Mouse (Mus musculus): Measurements from ENCODE around the gene Ttc5. TPM values are rescaled to one million over a fixed set of nuclear protein-coding genes. Genes with fewer than 3 reads are reported as not detected.

The Ttc5 gene
- polyA plus RNA-seq (2017; shearing (Covaris generic)) = 65.3 TPM

DNA sequence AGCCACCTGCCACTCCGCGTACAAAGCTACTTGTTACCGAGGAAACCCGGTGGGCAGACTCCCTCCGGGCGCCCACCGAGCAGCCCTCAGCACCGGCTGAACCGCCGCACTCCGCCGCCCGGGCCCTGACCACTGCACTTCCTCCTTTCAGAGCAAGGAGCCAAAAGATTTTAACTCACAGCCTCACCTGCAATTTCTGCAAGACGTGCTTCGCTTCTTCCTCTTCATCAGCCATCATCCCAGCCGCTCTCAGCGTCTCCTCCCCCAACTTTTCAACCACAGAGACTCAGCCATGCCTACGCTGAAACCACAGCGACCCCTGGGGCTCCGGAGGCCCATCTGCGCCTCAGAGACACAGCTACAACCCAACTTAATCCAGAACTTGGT, at the start of gene Ttc5:
Gene Ttc5 (minus strand): TSS at position 269 of the 387 bp plus-strand sequence.

DNA sequence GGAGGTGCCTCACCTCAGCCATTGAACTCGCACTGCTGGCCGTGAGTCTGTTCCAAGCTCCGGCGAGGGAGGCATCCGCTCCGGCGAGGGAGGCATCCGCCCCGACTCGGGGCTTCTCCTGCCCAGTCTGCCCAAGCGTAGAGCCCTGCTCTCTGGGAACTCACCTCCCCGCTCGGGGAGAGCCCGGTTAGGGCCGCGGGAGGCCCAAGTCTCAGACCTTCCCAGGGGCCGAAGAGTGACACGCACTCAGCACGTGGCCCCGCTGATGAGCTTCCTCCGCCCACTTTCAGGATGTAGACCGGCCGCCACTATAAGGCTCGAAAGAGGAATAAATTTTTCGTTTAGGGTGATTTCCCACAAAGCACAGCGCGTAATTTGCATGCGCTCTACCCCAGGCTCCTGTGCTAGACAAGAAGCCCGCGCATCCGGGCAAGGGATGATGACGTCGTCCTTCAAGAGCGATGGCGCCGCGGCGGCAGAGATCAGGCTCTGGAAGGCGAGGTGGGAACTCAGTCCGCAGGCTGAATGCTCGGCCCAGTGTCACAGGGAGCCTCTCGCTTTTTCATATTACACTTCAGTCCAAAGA, 22.3 kb upstream of the Ttc5 start, which contains the start of the genes Ccnb1ip1 and Parp2:
Gene Ccnb1ip1 (minus strand): TSS at position 246 of the 586 bp plus-strand sequence.
Gene Parp2 (plus strand): TSS at position 355 of the 586 bp plus-strand sequence.

DNA sequence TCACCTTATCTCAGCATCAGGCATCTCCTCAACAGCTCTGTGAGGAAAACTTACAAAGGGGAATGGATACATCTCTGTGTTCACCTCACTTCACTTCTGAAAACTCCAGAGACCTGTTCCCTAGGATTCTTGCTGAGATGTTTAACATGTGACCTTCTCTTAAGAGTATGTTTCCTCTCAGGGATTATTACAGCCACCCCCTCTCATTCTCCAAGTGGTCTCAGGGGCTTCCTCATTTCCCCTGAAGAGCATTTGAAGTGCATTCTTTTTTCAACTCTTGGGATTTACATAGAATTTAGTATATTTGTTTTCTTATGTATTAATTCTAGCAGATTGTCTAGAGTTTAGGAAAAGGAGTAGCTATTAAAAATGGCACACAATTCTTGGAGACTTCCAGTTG, 40.3 kb downstream of the Ttc5 start, which contains the start of gene Olfr749:
Gene Olfr749 (minus strand): TSS at position 101 of the 400 bp plus-strand sequence.

Other genes with a start within 250 kb of the Ttc5 start
- gene Olfr744, start 170.6 kb downstream of the Ttc5 start, polyA plus RNA-seq (2017; shearing (Covaris generic)) = not detected
- gene Olfr745, start 146.1 kb downstream of the Ttc5 start, polyA plus RNA-seq (2017; shearing (Covaris generic)) = not detected
- gene Olfr746, start 138.4 kb downstream of the Ttc5 start, polyA plus RNA-seq (2017; shearing (Covaris generic)) = not detected
- gene Olfr747, start 92.3 kb downstream of the Ttc5 start, polyA plus RNA-seq (2017; shearing (Covaris generic)) = not detected
- not detected for gene Olfr748, start 78.1 kb downstream of the Ttc5 start, polyA plus RNA-seq (2017; shearing (Covaris generic))
- not detected for gene Olfr749, start 40.4 kb downstream of the Ttc5 start, polyA plus RNA-seq (2017; shearing (Covaris generic))
- not detected for gene Ccnb1ip1, start 22.2 kb upstream of the Ttc5 start, polyA plus RNA-seq (2017; shearing (Covaris generic))
- gene Parp2, start 22.3 kb upstream of the Ttc5 start, polyA plus RNA-seq (2017; shearing (Covaris generic)) = 62.2 TPM
- gene Tep1, start 85.0 kb upstream of the Ttc5 start, polyA plus RNA-seq (2017; shearing (Covaris generic)) = 14.5 TPM
- gene Klhl33, start 112.0 kb upstream of the Ttc5 start, polyA plus RNA-seq (2017; shearing (Covaris generic)) = 0.41 TPM
- gene Osgep, start 139.4 kb upstream of the Ttc5 start, polyA plus RNA-seq (2017; shearing (Covaris generic)) = 83.6 TPM
- 33.1 TPM for gene Apex1, start 139.4 kb upstream of the Ttc5 start, polyA plus RNA-seq (2017; shearing (Covaris generic))
- gene Pip4p1, start 145.3 kb upstream of the Ttc5 start, polyA plus RNA-seq (2017; shearing (Covaris generic)) = 138 TPM
- 40.7 TPM for gene Pnp, start 145.6 kb upstream of the Ttc5 start, polyA plus RNA-seq (2017; shearing (Covaris generic))
- gene Gm49342, start 159.0 kb upstream of the Ttc5 start, polyA plus RNA-seq (2017; shearing (Covaris generic)) = not detected
- not detected for gene Pnp2, start 170.5 kb upstream of the Ttc5 start, polyA plus RNA-seq (2017; shearing (Covaris generic))
- gene Rnase10, start 222.2 kb upstream of the Ttc5 start, polyA plus RNA-seq (2017; shearing (Covaris generic)) = not detected